Mouse (Mus musculus) spleen, adult 18-20 months (tissue): ENCODE measurements around the gene Hltf.

ENCODE experiments used
- DNase-seq, 2 experiments: peaks; one replicate each; pipeline ENCODE4 v3.0.0; 2022; ENCODE audit warnings: mixed read lengths in 2 of 2

Hltf gene

GRCm38 (mm10) chr3:20147647-20148046 is 90.0 kb downstream of the Hltf start:
- no peak for DNase-seq

- DNase-seq = no peak
These were observed 92.9 kb downstream of the Hltf start for GRCm38 (mm10) chr3:20150511-20150910.

- DNase-seq = no peak
These were observed 94.0 kb downstream of the Hltf start for GRCm38 (mm10) chr3:20151651-20152050.

- DNase-seq = peak; percentile 58 to 71
These were observed 97.1 kb downstream of the Hltf start, which contains the start of gene Gyg for GRCm38 (mm10) chr3:20154531-20155367. Gene Gyg, minus strand, starts transcription at chr3:20155317.

GRCm38 (mm10) chr3:20155476-20155875 is 97.9 kb downstream of the Hltf start:
- DNase-seq = no peak

GRCm38 (mm10) chr3:20167487-20167886 is 109.9 kb downstream of the Hltf start:
- no peak for DNase-seq
